Mouse (Mus musculus) forebrain, embryonic 11.5 days (tissue): ENCODE measurements around the gene Pi16. TPM values are rescaled to one million over a fixed set of nuclear protein-coding genes. Genes with fewer than 3 reads are reported as not detected.

Source experiments
- ATAC-seq: fragments of 200-750 bp; cut with Nextera tagmentation; replicated peaks from 2 replicates; pipeline ENCODE4 v1.8.0; 2017; ENCODE audit warnings: moderate TSS enrichment; ENCODE audit not compliant: low FRiP score
- DNase-seq: peaks from one replicate; pipeline ENCODE4 v3.0.0-alpha.2; 2017; ENCODE audit warnings: low spot score
- H3K27ac ChIP-seq: fragments of 300-500 bp; sonication (generic); 2 replicates; pipeline ENCODE4 v1.5.1; 2014; ENCODE audit warnings: low read depth, low read length
- H3K27me3 ChIP-seq: fragments of 300-500 bp; sonication (generic); 2 replicates; pipeline ENCODE4 v1.6.1; 2014; ENCODE audit warnings: mild to moderate bottlenecking, low read length, mixed read lengths; ENCODE audit not compliant: control insufficient read depth, insufficient read depth
- H3K36me3 ChIP-seq: fragments of 300-500 bp; sonication (generic); 2 replicates; pipeline ENCODE4 v1.6.1; 2014; ENCODE audit warnings: mild to moderate bottlenecking, low read length, moderate library complexity, mixed read lengths; ENCODE audit not compliant: control insufficient read depth, insufficient read depth
- H3K4me1 ChIP-seq: fragments of 300-500 bp; sonication (generic); replicated peaks from 2 replicates; pipeline ENCODE4 v1.6.1; 2014; ENCODE audit warnings: low read length, mixed read lengths; ENCODE audit not compliant: control insufficient read depth, insufficient read depth
- H3K4me2 ChIP-seq: fragments of 300-500 bp; sonication (generic); 2 replicates; pipeline ENCODE4 v1.6.1; 2014; ENCODE audit warnings: low read depth, mild to moderate bottlenecking, low read length, moderate library complexity, mixed read lengths; ENCODE audit not compliant: severe bottlenecking
- H3K4me3 ChIP-seq: fragments of 300-500 bp; sonication (generic); 2 replicates; pipeline ENCODE4 v1.5.1; 2014; ENCODE audit warnings: low read depth, low read length
- H3K9ac ChIP-seq: fragments of 300-500 bp; sonication (generic); 2 replicates; pipeline ENCODE4 v1.6.1; 2014; ENCODE audit warnings: low read length
- H3K9me3 ChIP-seq: fragments of 300-500 bp; sonication (generic); 2 replicates; pipeline ENCODE4 v1.6.1; 2016; ENCODE audit warnings: low read length, mixed read lengths; ENCODE audit not compliant: control insufficient read depth
- WGBS: fragments of 180-500 bp; shearing (Covaris S2); extraction: QIAGEN DNeasy Blood & Tissue Kit; methylation state at CpG from one replicate; pipeline ENCODE4 v1.1.7; 2014; 5-methylcytosine and 5-hydroxymethylcytosine counted together
- polyA plus RNA-seq: library from polyadenylated mRNA; unstranded; fragments of >200 nt; fragmentation: Nextera tagmentation; extraction: Ambion mirVana; gene quantifications from 2 replicates; pipeline ENCODE4 v1.2.1, GENCODE M21; 2014

Pi16 gene
- polyA plus RNA-seq, 1 experiment from 2014 or later: 0.59 TPM

DNA sequence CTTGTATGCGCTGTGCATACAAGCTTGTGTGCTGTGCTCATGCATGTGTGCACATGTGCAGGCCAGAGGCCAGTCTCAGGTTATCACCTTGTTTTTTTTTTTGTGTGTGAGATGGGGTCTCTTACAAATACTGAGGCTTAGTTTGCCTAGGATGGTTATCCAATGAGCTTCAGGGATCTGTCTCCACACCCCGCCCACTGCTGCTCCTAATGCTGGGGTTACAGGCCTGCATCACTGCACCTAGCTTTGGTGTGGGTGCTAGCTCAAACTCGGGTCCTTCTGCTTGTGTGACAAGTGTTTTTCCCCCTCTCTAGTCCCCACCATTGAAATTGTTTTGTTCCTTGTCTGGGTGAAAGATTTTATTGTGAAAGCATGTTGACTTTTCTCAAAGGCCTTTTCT lies 12.7 kb downstream of the Pi16 start:
- Histone ChIP-seq H3K27me3 (no peaks in the 10 kb centered on the region), H3K9me3 (no peaks in the 10 kb centered on the region), H3K4me1 (peaks cover 21% of the 10 kb centered on the region), H3K27ac (no peak overlapping the region), H3K4me2 (no peak overlapping the region), H3K4me3 (no peak overlapping the region), H3K36me3 (peaks cover 3% of the 10 kb centered on the region; the same call in 1 of the 2 replicates), H3K9ac (no peak overlapping the region)
- DNase-seq (no peak), ATAC-seq (no peak)
- WGBS: 80% methylated on average over 3 of the region's 3 CpGs

DNA sequence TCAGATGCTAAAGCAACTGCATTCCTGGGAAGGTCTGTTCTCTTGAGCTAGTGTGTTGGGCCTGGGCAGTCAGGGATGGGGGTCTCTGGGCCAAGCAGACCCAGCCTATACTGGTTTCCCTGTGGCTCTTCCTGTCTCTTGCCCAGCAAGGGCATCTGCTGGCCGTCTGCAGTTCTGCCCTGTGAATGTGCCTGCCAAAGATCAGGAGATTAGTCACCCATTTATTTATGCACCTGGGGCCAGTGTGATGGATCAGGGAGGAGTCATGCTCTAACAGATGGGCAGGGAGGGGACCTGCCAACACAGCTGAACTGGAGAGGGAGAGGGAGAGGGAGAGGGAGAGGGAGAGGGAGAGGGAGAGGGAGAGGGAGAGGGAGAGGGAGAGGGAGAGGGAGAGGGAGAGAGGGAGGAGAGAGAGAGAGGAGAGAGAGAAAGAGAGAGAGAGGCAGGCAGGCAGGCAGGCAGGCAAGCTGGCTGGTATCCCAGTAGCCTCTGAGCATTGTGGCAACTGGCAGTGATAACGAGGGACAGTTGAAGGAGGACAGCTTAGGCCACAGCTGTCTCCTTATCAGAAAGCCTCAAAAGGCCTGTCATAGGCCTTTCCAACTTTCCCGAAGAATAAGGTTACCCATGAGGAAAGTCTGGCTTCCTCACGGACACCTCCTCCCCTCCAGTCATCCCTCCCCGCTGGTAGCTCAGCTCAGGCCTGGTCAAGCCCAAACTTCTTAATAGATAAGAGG lies 13.4 kb downstream of the Pi16 start:
- WGBS: 21% methylated on average over 5 of the region's 5 CpGs
- H3K36me3 ChIP-seq: peaks cover 3% of the 10 kb centered on the region; the same call in 1 of the 2 replicates
- DNase-seq (peak; percentile 43), ATAC-seq (no peak)
- H3K9ac ChIP-seq: no peak overlapping the region
- no peak overlapping the region for H3K4me3 ChIP-seq
- H3K4me2 ChIP-seq: no peak overlapping the region
- H3K4me1 ChIP-seq: peaks cover 19% of the 10 kb centered on the region
- H3K27me3 ChIP-seq: no peaks in the 10 kb centered on the region
- no peaks in the 10 kb centered on the region for H3K9me3 ChIP-seq
- H3K27ac ChIP-seq: no peak overlapping the region

DNA sequence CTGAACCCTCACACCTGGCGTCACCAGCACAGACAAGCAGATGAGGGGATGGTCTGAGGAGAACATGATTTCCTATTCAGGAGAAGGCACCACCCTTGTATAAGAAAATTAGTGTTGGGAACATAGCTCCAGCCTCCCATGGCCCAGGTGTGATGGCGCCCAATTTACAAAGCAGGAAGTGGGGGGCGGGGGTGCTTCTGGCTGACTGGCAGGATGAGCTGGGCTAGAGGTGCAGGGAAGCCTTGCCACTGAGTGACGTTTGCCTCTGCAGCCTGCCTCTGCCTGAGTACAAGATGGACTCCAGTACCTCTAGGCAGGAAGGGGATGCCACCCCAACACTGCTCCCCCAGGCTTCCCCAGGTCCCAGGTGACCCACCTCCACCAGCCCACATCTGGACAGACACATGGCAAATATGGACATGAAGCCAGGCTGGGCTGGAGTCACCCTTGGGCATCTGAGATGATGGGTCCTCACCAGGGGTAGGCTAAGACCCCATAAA lies 14.8 kb downstream of the Pi16 start:
- peaks cover 6% of the 10 kb centered on the region; the same call in 1 of the 2 replicates for H3K4me1 ChIP-seq
- no peak overlapping the region for H3K4me2 ChIP-seq
- H3K27ac ChIP-seq: no peak overlapping the region
- DNase-seq: peak; percentile 44
- H3K4me3 ChIP-seq: no peak overlapping the region
- ATAC-seq: no peak
- H3K9ac ChIP-seq: no peak overlapping the region
- WGBS: 88% methylated on average over 4 of the region's 4 CpGs
- no peaks in the 10 kb centered on the region for H3K27me3 ChIP-seq
- H3K36me3 ChIP-seq: peaks cover 9% of the 10 kb centered on the region; the same call in 1 of the 2 replicates
- no peaks in the 10 kb centered on the region for H3K9me3 ChIP-seq

DNA sequence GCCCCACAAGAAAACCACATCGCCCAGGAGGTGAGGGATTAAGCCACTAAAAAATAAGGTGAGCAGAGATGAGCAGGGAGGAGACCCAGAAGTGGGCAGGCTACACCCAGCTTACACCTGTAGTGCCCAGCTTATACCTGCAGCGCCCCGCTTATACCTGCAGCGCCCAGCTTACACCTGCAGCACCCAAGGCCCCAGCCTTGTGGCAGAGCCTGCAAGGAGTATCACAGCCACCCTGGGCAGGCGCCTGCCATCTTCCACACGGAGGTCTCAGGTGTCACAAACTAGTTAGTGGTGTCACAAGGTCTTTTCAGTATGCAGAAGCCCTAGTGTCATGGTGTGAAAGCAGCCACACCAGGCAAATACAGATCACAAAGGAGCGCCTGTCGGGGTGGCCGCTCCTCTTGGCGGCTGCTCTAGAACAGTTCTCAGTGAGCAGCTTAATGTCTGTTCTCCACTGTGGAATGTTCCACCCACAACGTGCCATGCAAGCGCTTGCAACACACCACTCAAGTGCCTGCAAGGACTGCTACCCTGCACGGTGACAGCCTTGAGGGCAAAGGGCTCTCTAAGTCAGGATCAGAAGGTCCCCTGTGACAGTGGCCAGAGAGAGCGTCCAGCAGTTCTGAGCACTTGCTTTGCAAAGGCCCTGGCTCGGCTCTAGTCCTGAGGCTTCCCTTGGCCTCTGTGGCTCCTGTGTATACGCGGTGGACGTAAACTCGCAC lies 18.9 kb downstream of the Pi16 start:
- 94% methylated on average over 19 of the region's 19 CpGs for WGBS
- Histone ChIP-seq H3K36me3 (peaks cover 18% of the 10 kb centered on the region; the same call in 1 of the 2 replicates), H3K9ac (no peak overlapping the region), H3K4me3 (no peak overlapping the region), H3K9me3 (no peaks in the 10 kb centered on the region), H3K4me1 (peaks cover under 1% of the 10 kb centered on the region), H3K4me2 (no peak overlapping the region), H3K27ac (no peak overlapping the region), H3K27me3 (no peaks in the 10 kb centered on the region)
- ATAC-seq (no peak), DNase-seq (peak; percentile 50)

DNA sequence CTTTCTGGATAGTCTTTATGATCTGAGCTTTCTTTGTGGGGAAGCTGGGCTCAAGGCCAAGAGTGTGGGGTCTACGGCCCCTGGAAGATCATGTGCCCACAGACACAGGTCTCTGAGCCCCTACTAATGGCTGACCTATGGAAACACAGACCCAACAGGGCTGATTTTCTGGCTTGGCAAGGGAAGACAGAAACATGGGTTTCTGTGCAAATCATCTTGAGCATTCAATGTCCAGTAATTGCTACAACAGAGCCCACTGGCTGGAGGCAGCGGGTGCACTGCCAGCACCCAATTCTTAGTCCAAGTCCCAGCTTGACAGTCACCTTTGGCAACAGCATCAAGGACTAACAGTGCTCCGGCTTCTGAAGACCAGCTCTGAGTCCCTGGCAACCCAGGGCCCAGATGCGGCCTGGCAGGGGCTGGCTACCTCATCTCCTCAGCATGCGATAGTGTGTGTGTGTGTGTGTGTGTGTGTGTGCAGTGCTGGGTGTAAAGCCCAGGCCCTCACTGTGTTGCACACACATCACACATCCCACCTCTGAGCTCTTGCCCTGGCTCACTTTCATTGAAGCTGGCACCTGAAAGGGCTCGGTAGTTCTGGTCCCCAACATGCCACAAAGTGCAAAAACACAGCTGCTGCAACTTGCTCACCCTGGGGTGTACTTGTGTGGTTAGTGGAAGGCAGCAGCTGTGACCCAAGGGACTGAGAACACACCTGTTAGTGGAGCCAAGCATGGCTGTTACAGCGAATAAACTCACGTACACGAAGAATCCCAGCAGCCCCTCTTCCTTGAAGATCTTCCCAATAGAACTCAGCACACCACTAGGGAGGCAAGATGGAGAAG lies 20.7 kb downstream of the Pi16 start:
- H3K4me1 ChIP-seq: peaks cover 7% of the 10 kb centered on the region
- H3K9ac ChIP-seq: no peak overlapping the region
- WGBS: 94% methylated on average over 9 of the region's 9 CpGs
- H3K9me3 ChIP-seq: no peaks in the 10 kb centered on the region
- no peak overlapping the region for H3K4me3 ChIP-seq
- ATAC-seq (no peak), DNase-seq (peak; percentile 44)
- H3K4me2 ChIP-seq: no peak overlapping the region
- H3K27me3 ChIP-seq: no peaks in the 10 kb centered on the region
- H3K27ac ChIP-seq: no peak overlapping the region
- H3K36me3 ChIP-seq: peaks cover 18% of the 10 kb centered on the region; the same call in 1 of the 2 replicates

DNA sequence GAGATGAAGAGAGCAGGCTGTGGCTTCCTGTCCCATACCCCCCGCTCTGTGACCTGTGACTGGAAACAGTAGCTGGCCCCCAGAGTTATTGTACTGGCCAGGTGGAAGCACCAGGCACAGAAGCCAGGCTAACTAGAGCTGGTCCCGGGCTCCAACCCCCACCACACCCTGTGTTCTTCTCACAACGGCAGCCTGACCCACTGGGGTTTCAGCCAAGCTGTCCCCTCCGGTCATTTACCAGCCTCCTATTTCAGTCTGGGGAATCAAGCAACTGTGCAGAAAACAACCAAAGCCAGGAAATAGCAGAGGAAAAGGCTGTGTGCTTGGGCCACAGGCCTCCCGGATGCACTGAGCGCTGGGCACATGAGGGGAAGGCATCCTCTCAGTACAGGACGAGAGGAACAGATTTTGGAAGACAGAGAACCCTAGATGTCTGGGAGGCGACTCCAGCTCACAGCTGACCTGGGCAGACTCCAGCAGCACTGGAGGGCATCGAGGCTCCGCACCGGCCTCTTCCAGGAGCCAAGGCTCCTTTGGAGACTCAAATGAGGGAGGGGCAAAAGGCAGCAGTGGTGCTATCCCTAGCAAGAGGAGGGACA lies 21.8 kb downstream of the Pi16 start:
- Histone ChIP-seq H3K9ac (no peak overlapping the region), H3K9me3 (no peaks in the 10 kb centered on the region), H3K4me2 (no peak overlapping the region), H3K4me1 (peaks cover 7% of the 10 kb centered on the region), H3K4me3 (no peak overlapping the region), H3K36me3 (peaks cover 16% of the 10 kb centered on the region; the same call in 1 of the 2 replicates), H3K27me3 (no peaks in the 10 kb centered on the region), H3K27ac (no peak overlapping the region)
- 91% methylated on average over 11 of the region's 11 CpGs for WGBS
- no peak for DNase-seq
- ATAC-seq: no peak

DNA sequence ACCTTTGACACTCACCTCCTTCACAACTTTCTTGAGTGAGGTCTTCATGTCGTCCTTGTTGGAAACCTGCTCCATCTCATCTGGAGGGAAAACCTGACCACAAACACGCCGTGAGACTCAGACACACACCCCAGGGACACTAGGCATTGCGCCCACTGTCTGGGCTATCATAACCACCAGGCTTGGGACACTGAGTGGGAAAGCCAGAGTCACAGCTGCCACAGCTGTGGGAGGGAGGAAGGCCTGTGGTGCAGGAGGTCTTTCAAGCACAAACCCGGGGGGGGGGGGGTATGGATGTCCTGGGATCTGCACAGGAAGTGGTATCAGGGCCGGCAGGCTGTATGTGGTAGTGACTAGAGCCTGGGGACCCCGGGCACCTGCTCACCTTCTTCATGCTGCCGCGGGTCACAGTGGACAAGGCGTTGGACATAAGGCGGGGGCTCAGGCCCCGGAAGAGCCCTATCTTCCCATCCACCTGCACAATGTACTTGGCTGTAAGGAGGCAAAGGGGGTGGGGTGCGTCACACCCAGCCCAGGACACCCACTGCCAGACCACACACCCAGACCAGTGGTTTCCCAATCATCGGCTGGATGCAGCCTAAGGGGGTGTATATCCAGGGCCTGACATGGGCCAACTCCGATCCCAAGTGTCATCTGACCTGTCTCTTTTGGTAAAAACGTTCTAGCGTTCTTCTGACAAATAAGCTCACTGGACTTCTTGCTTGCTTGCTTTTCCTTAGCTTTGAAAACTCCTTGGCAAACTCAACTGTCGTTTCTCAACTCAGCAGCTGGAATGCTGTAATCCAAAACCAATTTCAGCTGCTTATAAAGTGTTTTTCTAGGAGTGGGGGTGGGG lies 23.2 kb downstream of the Pi16 start:
- DNase-seq (no peak), ATAC-seq (no peak)
- no peaks in the 10 kb centered on the region for H3K27me3 ChIP-seq
- peaks cover 16% of the 10 kb centered on the region; the same call in 1 of the 2 replicates for H3K36me3 ChIP-seq
- 84% methylated on average over 18 of the region's 18 CpGs for WGBS
- H3K9ac ChIP-seq: no peak overlapping the region
- peaks cover 7% of the 10 kb centered on the region for H3K4me1 ChIP-seq
- H3K27ac ChIP-seq: no peak overlapping the region
- H3K4me2 ChIP-seq: no peak overlapping the region
- H3K4me3 ChIP-seq: no peak overlapping the region
- H3K9me3 ChIP-seq: no peaks in the 10 kb centered on the region
